Mouse (Mus musculus) G1E-ER4 (cell line): Measurements from ENCODE around the gene Arid1b. TPM values are rescaled to one million over a fixed set of nuclear protein-coding genes. Genes with fewer than 3 reads are reported as not detected.

Experiments used
- GATA1 ChIP-seq: IDR thresholded peaks from one replicate; pipeline ENCODE4 v1.8.0; 2012; ENCODE audit warnings: low read length, inconsistent platforms
- polyA plus RNA-seq: library from polyadenylated mRNA; stranded (reverse); fragments of >175 nt; gene quantifications from 2 replicates; pipeline ENCODE4 v1.2.3, GENCODE M21; 2012

Gene Arid1b
- polyA plus RNA-seq, 1 experiment, result 37.7 TPM

- no peak for TF ChIP-seq GATA1
These were observed 281.6 kb downstream of the Arid1b start for GRCm38 (mm10) chr17:5275749-5276148.

DNA sequence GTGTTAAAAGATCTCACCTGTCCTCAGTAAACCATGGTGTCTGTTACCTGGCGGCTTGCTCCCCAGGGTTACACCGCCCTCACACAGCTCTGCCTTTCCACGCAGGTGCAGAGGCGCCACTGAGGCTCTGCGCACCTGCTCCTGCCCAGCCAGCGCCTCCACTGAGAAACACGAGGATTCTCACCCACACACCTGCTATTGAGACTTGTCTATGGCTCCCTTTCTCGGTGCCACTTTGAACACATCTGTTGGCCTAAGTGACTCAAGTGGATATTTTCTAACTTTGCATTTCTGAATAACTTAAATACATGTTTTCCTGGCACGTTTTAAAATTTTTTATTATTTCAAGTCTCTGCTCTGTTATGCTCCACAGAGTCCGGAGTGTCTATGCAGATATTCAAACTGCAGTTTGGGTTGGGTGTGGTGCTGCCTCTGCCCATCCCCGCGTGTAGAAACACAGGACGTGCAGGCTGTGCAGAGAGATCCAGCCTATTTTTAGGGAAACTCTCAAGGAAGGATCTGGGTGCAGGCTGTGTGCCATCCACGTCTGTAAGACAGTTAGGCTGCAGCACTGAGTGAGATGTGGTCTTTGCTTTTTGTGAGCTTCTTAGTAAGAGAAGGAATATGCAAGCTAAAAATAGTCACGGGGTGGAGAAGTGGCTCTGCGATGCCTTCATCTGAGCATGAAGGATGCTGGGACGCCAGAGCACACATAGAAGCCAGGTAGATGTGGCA lies 283.2 kb downstream of the Arid1b start:
- TF ChIP-seq GATA1, result no peak

DNA sequence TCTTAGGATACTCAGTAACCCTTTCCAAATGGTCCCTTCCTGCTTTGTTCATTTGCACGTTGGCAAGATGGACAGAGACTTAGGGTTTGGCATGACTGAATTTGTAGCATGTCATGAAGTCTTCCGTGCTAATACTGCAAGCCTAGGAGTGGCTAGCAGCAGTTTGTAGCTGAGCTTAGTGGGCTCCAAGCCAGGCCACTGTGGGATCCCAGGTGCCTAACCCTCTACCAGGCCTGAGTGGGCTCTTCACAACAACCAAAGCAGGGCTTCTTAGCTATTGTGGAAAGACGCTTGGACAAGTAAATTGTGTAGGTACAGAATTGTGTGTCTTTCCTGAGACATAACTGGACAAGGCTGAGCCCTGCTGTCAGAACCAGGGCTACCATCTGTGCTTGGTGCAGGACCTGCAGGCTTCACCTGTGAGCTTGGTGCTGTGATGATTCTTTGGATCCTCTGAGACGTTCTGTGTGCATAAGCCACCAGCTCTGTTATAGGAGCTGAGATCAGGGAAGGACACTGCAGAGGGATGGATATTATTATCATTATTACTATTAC lies 286.4 kb downstream of the Arid1b start:
- no peak for TF ChIP-seq GATA1

GRCm38 (mm10) chr17:5284783-5285182 lies 290.7 kb downstream of the Arid1b start:
- no peak for TF ChIP-seq GATA1

GRCm38 (mm10) chr17:5285877-5286440 lies 291.8 kb downstream of the Arid1b start:
- no peak for TF ChIP-seq GATA1

- TF ChIP-seq GATA1, result no peak
These were observed 292.6 kb downstream of the Arid1b start for GRCm38 (mm10) chr17:5286571-5287209.

GRCm38 (mm10) chr17:5287210-5287591 lies 293.1 kb downstream of the Arid1b start:
- no peak for TF ChIP-seq GATA1

GRCm38 (mm10) chr17:5287641-5288040 lies 293.5 kb downstream of the Arid1b start:
- no peak for TF ChIP-seq GATA1

DNA sequence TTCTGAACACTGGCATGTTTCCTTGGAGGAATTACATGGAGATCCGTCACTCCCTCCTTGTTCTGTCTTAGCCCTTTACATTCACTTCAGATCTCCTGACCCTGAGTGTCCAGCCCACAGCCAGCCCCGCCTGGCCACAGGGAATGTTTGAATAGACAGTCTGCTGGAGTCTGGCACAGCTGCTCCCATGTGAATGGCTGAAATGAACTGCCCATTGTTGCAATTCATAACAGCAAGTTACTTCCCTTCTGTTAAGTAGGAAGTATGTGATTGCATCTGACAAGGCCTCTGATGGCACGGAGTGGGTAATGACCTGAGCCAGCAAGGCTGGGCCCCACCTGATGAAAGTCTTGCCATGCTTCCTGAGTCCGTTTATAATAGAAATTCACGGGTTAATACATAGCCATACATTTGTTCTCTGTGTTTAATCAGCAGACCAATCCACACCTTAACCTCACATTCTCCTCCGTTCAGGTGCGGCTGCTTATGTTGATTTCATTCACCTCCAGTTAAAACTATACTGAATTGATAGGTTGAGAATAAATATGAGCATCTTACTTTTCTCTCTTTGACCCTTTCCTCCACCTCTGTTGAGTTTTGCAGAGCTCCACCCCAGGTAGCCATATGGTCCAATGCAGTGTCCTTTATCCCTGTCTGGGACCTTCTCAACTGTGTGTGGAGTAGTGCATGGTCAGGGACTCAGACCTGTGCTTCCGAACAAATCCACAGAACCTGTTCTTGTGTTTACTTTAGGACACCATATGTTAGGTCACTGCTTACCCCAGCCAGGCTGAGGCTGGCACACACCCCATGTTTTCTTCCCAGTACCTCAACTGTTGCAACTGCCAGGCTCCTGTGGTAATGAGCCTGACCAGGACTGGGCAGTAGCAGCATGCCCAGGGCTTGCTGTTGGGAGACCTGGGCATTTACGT lies 299.8 kb downstream of the Arid1b start:
- TF ChIP-seq GATA1, result no peak

DNA sequence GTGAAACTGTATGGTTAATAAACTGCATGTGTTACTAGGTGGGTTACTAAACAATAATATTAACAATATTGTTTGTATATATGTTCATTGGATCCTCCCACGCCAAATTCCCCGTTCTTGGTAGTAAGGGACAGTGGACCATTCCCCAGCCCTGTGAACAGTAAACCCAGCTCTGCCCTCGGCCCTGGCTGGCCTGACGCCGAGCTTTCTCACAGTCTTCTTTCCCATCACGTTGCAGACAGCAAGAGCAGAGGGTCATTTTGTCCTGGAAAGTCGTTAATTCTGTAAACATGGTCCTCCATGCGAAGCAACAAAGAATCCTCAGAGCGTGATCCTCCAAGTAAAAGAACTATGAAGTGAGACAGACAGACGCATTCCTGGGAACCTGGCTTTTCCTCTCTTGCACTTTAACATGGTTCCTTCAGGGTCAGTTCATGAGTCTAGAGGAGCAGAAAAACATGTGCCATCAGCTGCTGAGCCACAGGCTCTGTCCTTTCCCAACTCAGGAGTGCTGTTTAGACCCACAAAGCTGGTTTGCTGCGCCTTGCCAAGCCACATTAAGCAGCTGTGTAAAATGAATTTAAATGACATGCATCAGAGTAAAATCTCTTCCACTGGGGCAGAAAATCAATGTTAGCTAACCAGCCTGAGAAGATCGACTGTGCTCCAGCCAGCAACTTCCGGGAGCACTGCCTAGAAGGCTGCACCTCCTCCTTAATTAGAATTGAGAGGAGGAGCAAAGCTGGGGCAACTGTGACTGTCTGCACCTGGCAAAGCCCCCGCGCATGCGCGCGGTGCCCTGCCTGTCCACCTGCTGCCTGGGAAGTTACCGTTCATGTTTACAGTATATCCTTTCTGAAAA lies 301.2 kb downstream of the Arid1b start:
- TF ChIP-seq GATA1, result no peak

- no peak for TF ChIP-seq GATA1
These were observed 301.8 kb downstream of the Arid1b start for GRCm38 (mm10) chr17:5295948-5296262.

- no peak for TF ChIP-seq GATA1
These were observed 303.4 kb downstream of the Arid1b start for GRCm38 (mm10) chr17:5297491-5297890.

DNA sequence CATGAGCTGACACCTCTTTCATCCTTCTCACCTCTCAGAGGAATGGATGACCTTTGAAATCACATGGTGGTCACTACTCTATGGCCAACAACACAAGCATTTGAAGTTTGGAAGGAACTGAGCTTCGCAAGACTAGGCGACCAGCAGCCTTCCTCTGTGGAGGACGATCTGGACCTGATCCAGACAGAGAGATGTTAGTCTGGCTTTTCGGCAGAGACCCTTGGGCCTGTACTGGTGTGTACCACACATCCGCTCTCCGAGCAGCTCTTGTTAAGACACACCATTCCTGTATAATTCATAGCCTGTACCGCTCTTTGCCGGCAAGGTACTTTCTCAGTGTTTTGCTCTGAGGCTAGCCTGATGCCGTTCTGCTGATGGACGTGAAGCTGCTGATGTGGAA lies 303.9 kb downstream of the Arid1b start:
- no peak for TF ChIP-seq GATA1

GRCm38 (mm10) chr17:5298891-5299559 lies 304.9 kb downstream of the Arid1b start:
- TF ChIP-seq GATA1, result no peak
